8 mouse cellular contexts compared by ENCODE assay signal in the genomic region with DNA sequence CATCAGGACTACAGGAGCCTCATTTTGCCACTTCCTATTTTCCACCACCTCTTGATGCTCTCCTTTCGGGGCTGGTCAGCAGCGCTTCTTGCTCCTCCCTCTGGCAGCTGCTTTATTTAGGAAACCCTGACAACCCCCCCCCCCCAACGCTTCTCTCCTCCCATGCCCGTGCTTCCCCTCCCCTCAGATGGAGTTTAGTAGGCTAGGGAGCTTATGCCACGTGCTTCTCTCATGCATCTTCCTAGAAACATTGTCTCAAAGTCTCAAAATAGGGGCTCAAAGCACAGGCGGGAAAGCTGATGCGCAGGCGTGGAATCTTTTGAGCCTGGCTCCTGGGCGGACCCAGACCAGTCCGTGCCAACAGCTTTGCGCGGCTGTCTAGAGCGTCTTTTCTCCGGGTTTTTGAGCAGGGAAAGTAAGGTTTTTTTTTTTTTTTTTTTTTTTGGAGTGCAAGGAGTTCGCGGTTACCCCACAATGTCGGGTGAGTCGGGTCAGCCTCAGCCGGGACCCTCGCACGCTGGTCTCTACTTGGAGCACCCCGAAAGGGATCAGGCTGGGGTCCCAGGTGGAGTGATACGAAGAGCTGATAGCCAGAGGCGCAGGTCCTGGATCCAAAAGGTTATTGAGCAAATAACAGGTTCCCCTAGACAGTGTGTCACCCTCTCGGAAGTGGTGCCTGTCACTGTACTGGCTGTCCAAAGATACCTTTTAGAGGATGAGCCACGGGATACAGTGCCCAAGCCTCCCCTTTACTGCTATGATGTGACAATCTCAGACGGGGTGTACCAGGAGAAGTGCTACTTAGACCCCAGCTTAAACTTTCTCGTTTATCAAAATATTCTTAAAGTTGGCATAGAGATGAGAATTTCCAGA. TPM values are rescaled to one million over a fixed set of nuclear protein-coding genes. Genes with fewer than 3 reads are reported as not detected.
A peak's percentile ranks its signal among the peaks of the same experiment; 100 is the strongest.
DNase-seq lines count a peak whose midpoint lies in the region; ATAC-seq lines count a peak whose summit lies in the region.

A gene (plus strand): TSS at position 346 of the 873 bp plus-strand sequence.

- peak within 1 kb of the TSS; percentile 52 for H3K4me2 ChIP-seq in forebrain, embryonic 15.5 days (replicated peaks)
- peak within 1 kb of the TSS; percentile 60 for H3K4me2 ChIP-seq in intestine, embryonic 16.5 days (ENCODE audit: low read depth, low read length)
- peak within 1 kb of the TSS; percentile 57 for H3K4me2 ChIP-seq in lung, embryonic 15.5 days

- H3K9ac ChIP-seq in forebrain, embryonic 15.5 days (replicated peaks), result peak within 1 kb of the TSS; percentile 10; the same call in 1 of the 2 replicates
- H3K9ac ChIP-seq in intestine, embryonic 16.5 days (ENCODE audit: low read depth, low read length), result peak within 1 kb of the TSS; percentile 40
- no peak within 1 kb of the TSS for H3K9ac ChIP-seq in lung, embryonic 15.5 days

- H3K9me3 ChIP-seq in forebrain, embryonic 15.5 days, result no peaks in the 10 kb centered on the region
- no peaks in the 10 kb centered on the region for H3K9me3 ChIP-seq in intestine, embryonic 16.5 days (ENCODE audit: control insufficient read depth, low read length)
- no peaks in the 10 kb centered on the region for H3K9me3 ChIP-seq in lung, embryonic 15.5 days

- peak; percentile 5 for DNase-seq in gastrocnemius, postnatal 10 days
- DNase-seq in gastrocnemius, postnatal 36 days, result no peak
- peak; percentile 49 for DNase-seq in R1 (ENCODE audit: low read depth, low spot score)
- peak; percentile 3 for DNase-seq in ovary, postnatal 14 days (ENCODE audit: low spot score)
- no peak for DNase-seq in T-cell, adult 2 months (ENCODE audit: low spot score)

- no peaks in the 10 kb centered on the region for H3K4me1 ChIP-seq in forebrain, embryonic 15.5 days
- H3K4me1 ChIP-seq in intestine, embryonic 16.5 days (ENCODE audit: control insufficient read depth, insufficient read depth, low read length), result no peaks in the 10 kb centered on the region
- no peaks in the 10 kb centered on the region for H3K4me1 ChIP-seq in lung, embryonic 15.5 days

- peak within 1 kb of the TSS; percentile 38 for H3K4me3 ChIP-seq in forebrain, embryonic 15.5 days
- H3K4me3 ChIP-seq in intestine, embryonic 16.5 days (ENCODE audit: low read length), result peak within 1 kb of the TSS; percentile 42
- H3K4me3 ChIP-seq in lung, embryonic 15.5 days, result peak within 1 kb of the TSS; percentile 37

- H3K36me3 ChIP-seq in forebrain, embryonic 15.5 days, result no peaks in the 10 kb centered on the region
- H3K36me3 ChIP-seq in intestine, embryonic 16.5 days (ENCODE audit: control insufficient read depth, insufficient read depth, low read length), result no peaks in the 10 kb centered on the region
- no peaks in the 10 kb centered on the region for H3K36me3 ChIP-seq in lung, embryonic 15.5 days

- no peak within 1 kb of the TSS for H3K27ac ChIP-seq in forebrain, embryonic 15.5 days (replicated peaks)
- no peak within 1 kb of the TSS for H3K27ac ChIP-seq in intestine, embryonic 16.5 days (ENCODE audit: low read length)
- H3K27ac ChIP-seq in lung, embryonic 15.5 days, result no peak within 1 kb of the TSS

- 0 out of 2 replicates have a peak, but pooled peaks cover 4% of the 10 kb centered on the region for H3K27me3 ChIP-seq in forebrain, embryonic 15.5 days
- no peaks in the 10 kb centered on the region for H3K27me3 ChIP-seq in intestine, embryonic 16.5 days (replicated peaks; ENCODE audit: control insufficient read depth, insufficient read depth, low read length)
- H3K27me3 ChIP-seq in lung, embryonic 15.5 days, result no peaks in the 10 kb centered on the region; the same call in 1 of the 2 replicates

- 19% methylated on average over 28 of the region's 28 CpGs for WGBS in forebrain, embryonic 15.5 days
- 25% methylated on average over 28 of the region's 28 CpGs for WGBS in intestine, embryonic 16.5 days
- WGBS in lung, embryonic 15.5 days, result 19% methylated on average over 28 of the region's 28 CpGs

- peak; percentile 87 for ATAC-seq in forebrain, embryonic 15.5 days (replicated peaks)
- ATAC-seq in intestine, embryonic 16.5 days, result peak; percentile 79
- ATAC-seq in lung, embryonic 15.5 days (ENCODE audit: borderline replicate concordance, extremely low read depth, low FRiP score, low TSS enrichment), result peak; percentile 75; the same call in 1 of the 2 replicates

- intact Hi-C loops in gastrocnemius, postnatal 36 days (cut with DNase I), result no loop called here

RNA-seq across cellular contexts. Expression of the gene that starts here (rescaled TPM):
- total RNA-seq in gastrocnemius, postnatal 10 days (2021), result under 1 TPM; 0.09 to 0.59 TPM
- not detected for total RNA-seq in gastrocnemius, postnatal 36 days (2021)
- 1.3 TPM in 2 replicates for polyA plus RNA-seq in forebrain, embryonic 15.5 days (2015; fragmentation: Nextera tagmentation; extraction: Ambion mirVana)
- 3.2 and 3.3 TPM in 2 replicates for polyA plus RNA-seq in intestine, embryonic 16.5 days (2015; fragmentation: Nextera tagmentation; extraction: Ambion mirVana)
- polyA plus RNA-seq in lung, embryonic 15.5 days (2015; fragmentation: Nextera tagmentation; extraction: Ambion mirVana), result 1.1 and 1.2 TPM in 2 replicates

Comparison
In these comparisons a context has a peak if more than half of its experiments do, and no peak if none do; other contexts are left out.
1. Peak in DNase-seq in gastrocnemius, postnatal 10 days; RNA of the gene not detected or under 1 TPM.
2. DNase-seq: peak in R1 (single experiment) and ovary, postnatal 14 days (single experiment); none in gastrocnemius, postnatal 36 days (0 of 2) and T-cell, adult 2 months (single experiment).
3. Peak in every context shown above with its lines, with median percentiles within 50 percentile points of each other: ATAC-seq, H3K4me2 ChIP-seq and H3K4me3 ChIP-seq.